Mouse (Mus musculus) neural tube, embryonic 13.5 days (tissue): Measurements from ENCODE around the gene Rims1. TPM values are rescaled to one million over a fixed set of nuclear protein-coding genes. Genes with fewer than 3 reads are reported as not detected.

Source experiments
- ATAC-seq: fragments of 200-750 bp; cut with Nextera tagmentation; 2 replicates; pipeline ENCODE4 v1.8.0; 2017; ENCODE audit warnings: low read depth, mild to moderate bottlenecking, moderate TSS enrichment, moderate library complexity
- H3K27ac ChIP-seq: fragments of 300-500 bp; sonication (generic); replicated peaks from 2 replicates; pipeline ENCODE4 v1.5.1; 2015; ENCODE audit warnings: moderate library complexity, mild to moderate bottlenecking, inconsistent platforms
- H3K27me3 ChIP-seq: fragments of 300-500 bp; sonication (generic); 2 replicates; pipeline ENCODE4 v1.6.1; 2015; ENCODE audit warnings: mild to moderate bottlenecking, inconsistent platforms
- H3K36me3 ChIP-seq: fragments of 300-500 bp; sonication (generic); 2 replicates; pipeline ENCODE4 v1.6.1; 2015; ENCODE audit warnings: mild to moderate bottlenecking, inconsistent platforms
- H3K4me1 ChIP-seq: fragments of 300-500 bp; sonication (generic); replicated peaks from 2 replicates; pipeline ENCODE4 v1.6.1; 2015; ENCODE audit warnings: inconsistent platforms
- H3K4me2 ChIP-seq: fragments of 300-500 bp; sonication (generic); 2 replicates; pipeline ENCODE4 v1.6.1; 2015; ENCODE audit warnings: inconsistent platforms, mild to moderate bottlenecking, moderate library complexity
- H3K4me3 ChIP-seq: fragments of 300-500 bp; sonication (generic); 2 replicates; pipeline ENCODE4 v1.5.1; 2015; ENCODE audit warnings: mild to moderate bottlenecking, inconsistent platforms
- H3K9ac ChIP-seq: fragments of 300-500 bp; sonication (generic); 2 replicates; pipeline ENCODE4 v1.6.1; 2015; ENCODE audit warnings: moderate library complexity, mild to moderate bottlenecking, inconsistent platforms
- H3K9me3 ChIP-seq: fragments of 300-500 bp; sonication (generic); 2 replicates; pipeline ENCODE4 v1.6.1; 2016; ENCODE audit warnings: inconsistent platforms
- WGBS: fragments of 180-500 bp; shearing (Covaris S2); methylation state at CpG from one replicate; pipeline ENCODE4 v1.1.7; 2015; 5-methylcytosine and 5-hydroxymethylcytosine counted together
- polyA plus RNA-seq: library from polyadenylated mRNA; unstranded; fragments of >200 nt; fragmentation: Nextera tagmentation; extraction: Ambion mirVana; gene quantifications from 2 replicates; pipeline ENCODE4 v1.2.1, GENCODE M21; 2015

The Rims1 gene
- polyA plus RNA-seq, 1 experiment from 2014 or later = 13.0 TPM

- WGBS = 18% methylated on average over 3 of the region's 3 CpGs
- Histone ChIP-seq H3K36me3 (0 out of 2 replicates have a peak, but pooled peaks cover 3% of the 10 kb centered on the region), H3K4me3 (no peak overlapping the region), H3K9ac (no peak overlapping the region), H3K4me1 (no peaks in the 10 kb centered on the region), H3K9me3 (no peaks in the 10 kb centered on the region), H3K27ac (no peak overlapping the region), H3K27me3 (no peaks in the 10 kb centered on the region), H3K4me2 (no peak overlapping the region)
- ATAC-seq = no peak
Observed at GRCm38 (mm10) chr1:22293953-22294352, 511.8 kb downstream of the Rims1 start.

DNA sequence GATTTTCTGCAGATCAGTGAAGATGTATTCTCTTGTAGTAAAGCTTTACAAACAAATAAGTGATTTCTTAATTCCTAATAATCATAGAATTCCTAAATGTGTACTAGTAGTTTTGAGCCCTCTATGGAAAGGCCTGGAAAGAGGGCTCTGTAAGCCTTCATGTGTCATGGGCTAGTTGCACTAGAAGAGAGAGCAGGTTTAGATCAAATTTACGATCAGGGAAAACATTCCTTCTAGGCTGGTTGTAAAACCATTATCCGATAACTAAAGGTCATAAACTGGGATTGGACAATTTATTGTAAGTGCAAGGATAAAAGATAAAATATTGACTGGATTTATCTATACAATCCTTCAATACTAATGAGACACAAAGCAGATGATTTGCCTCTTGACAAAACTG, 512.5 kb downstream of the Rims1 start:
- Histone ChIP-seq H3K4me1 (no peaks in the 10 kb centered on the region), H3K4me2 (no peak overlapping the region), H3K4me3 (no peak overlapping the region), H3K27me3 (no peaks in the 10 kb centered on the region), H3K9me3 (no peaks in the 10 kb centered on the region), H3K9ac (no peak overlapping the region), H3K36me3 (0 out of 2 replicates have a peak, but pooled peaks cover 3% of the 10 kb centered on the region), H3K27ac (no peak overlapping the region)
- ATAC-seq = no peak
- WGBS = 40% methylated on average over 2 of the region's 2 CpGs

GRCm38 (mm10) chr1:22286807-22287206, 519.0 kb downstream of the Rims1 start:
- H3K4me1 ChIP-seq = no peaks in the 10 kb centered on the region
- H3K36me3 ChIP-seq = 0 out of 2 replicates have a peak, but pooled peaks cover 3% of the 10 kb centered on the region
- H3K4me3 ChIP-seq = no peak overlapping the region
- H3K9me3 ChIP-seq = no peaks in the 10 kb centered on the region
- no peaks in the 10 kb centered on the region for H3K27me3 ChIP-seq
- no peak for ATAC-seq
- 50% methylated on average over 2 of the region's 2 CpGs for WGBS
- no peak overlapping the region for H3K9ac ChIP-seq
- no peak overlapping the region for H3K27ac ChIP-seq
- no peak overlapping the region for H3K4me2 ChIP-seq

- ATAC-seq = no peak
- no peaks in the 10 kb centered on the region for H3K36me3 ChIP-seq
- no peaks in the 10 kb centered on the region for H3K9me3 ChIP-seq
- no peak overlapping the region for H3K27ac ChIP-seq
- no peak overlapping the region for H3K4me3 ChIP-seq
- H3K4me2 ChIP-seq = no peak overlapping the region
- WGBS = 92% methylated on average over 1 of the region's 1 CpGs
- H3K9ac ChIP-seq = no peak overlapping the region
- H3K27me3 ChIP-seq = no peaks in the 10 kb centered on the region
- H3K4me1 ChIP-seq = no peaks in the 10 kb centered on the region
Observed at GRCm38 (mm10) chr1:22279954-22280353, 525.8 kb downstream of the Rims1 start.

DNA sequence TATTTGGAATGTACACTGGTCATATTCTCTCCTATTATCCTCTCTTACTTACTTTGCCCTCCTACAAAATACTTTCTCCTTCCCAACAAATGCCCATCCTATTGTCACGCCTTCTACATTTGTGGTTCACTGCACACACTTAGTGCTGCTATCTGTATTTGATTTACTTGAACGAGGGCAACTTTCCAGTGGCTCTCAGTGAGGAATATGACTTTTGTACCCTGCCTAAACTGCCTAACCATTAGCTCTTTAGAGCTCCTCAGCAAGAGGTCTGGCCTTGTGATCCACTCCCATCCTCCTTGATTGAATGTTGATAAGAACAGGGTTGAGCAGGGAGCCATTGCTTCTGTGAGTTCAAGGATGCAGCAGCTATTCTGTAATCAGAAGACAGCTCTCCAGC, 531.7 kb downstream of the Rims1 start:
- no peak overlapping the region for H3K27ac ChIP-seq
- no peak for ATAC-seq
- H3K36me3 ChIP-seq = no peaks in the 10 kb centered on the region
- WGBS = 74% methylated on average over 2 of the region's 2 CpGs
- H3K9ac ChIP-seq = no peak overlapping the region
- no peaks in the 10 kb centered on the region for H3K4me1 ChIP-seq
- no peaks in the 10 kb centered on the region for H3K9me3 ChIP-seq
- H3K27me3 ChIP-seq = no peaks in the 10 kb centered on the region
- H3K4me3 ChIP-seq = no peak overlapping the region
- no peak overlapping the region for H3K4me2 ChIP-seq

DNA sequence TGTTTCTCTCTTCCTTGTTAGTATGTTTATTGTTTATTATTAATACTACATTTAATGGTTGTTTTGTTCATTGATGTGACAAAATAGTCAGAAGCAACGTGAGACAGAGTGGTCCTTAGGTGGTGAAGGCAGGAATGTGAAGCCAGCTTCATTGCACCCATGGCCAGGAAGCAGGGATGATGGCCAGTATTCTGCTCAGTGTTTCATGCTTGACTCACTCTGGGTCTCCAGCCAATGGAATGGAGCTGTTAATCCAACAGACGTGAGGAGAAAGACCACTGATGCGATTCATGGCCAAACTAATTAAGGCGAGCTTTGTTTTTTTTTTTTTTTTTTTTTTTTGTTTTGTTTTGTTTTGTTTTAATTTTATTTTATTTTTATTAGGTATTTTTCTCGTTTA, 535.7 kb downstream of the Rims1 start:
- Histone ChIP-seq H3K27ac (no peak overlapping the region), H3K9me3 (no peaks in the 10 kb centered on the region), H3K36me3 (no peaks in the 10 kb centered on the region), H3K4me3 (no peak overlapping the region), H3K4me1 (peaks cover 6% of the 10 kb centered on the region; the same call in 1 of the 2 replicates), H3K4me2 (no peak overlapping the region), H3K27me3 (no peaks in the 10 kb centered on the region), H3K9ac (no peak overlapping the region)
- no peak for ATAC-seq
- 74% methylated on average over 5 of the region's 5 CpGs for WGBS

GRCm38 (mm10) chr1:22268581-22269359, 537.0 kb downstream of the Rims1 start:
- Histone ChIP-seq H3K27me3 (no peaks in the 10 kb centered on the region), H3K4me2 (no peak overlapping the region), H3K9me3 (no peaks in the 10 kb centered on the region), H3K4me1 (peaks cover 6% of the 10 kb centered on the region; the same call in 1 of the 2 replicates), H3K4me3 (no peak overlapping the region), H3K27ac (no peak overlapping the region), H3K36me3 (no peaks in the 10 kb centered on the region), H3K9ac (no peak overlapping the region)
- WGBS = 35% methylated on average over 15 of the region's 15 CpGs
- peak; percentile 77; the same call in 1 of the 2 replicates for ATAC-seq

- peak overlapping the region; percentile 11; the same call in 1 of the 2 replicates for H3K4me2 ChIP-seq
Observed at GRCm38 (mm10) chr1:22266491-22266890, 539.3 kb downstream of the Rims1 start.

GRCm38 (mm10) chr1:22265528-22265927, 540.3 kb downstream of the Rims1 start:
- 73% methylated on average over 3 of the region's 3 CpGs for WGBS
- Histone ChIP-seq H3K4me2 (no peak overlapping the region), H3K36me3 (no peaks in the 10 kb centered on the region), H3K4me1 (peaks cover 6% of the 10 kb centered on the region; the same call in 1 of the 2 replicates), H3K9ac (no peak overlapping the region), H3K9me3 (no peaks in the 10 kb centered on the region), H3K4me3 (no peak overlapping the region), H3K27ac (no peak overlapping the region), H3K27me3 (no peaks in the 10 kb centered on the region)
- ATAC-seq = no peak

More at GRCm38 (mm10) chr1:22266491-22266890, 539.3 kb downstream of the Rims1 start:
- Histone ChIP-seq H3K9ac (no peak overlapping the region), H3K4me1 (peaks cover 6% of the 10 kb centered on the region; the same call in 1 of the 2 replicates), H3K27me3 (no peaks in the 10 kb centered on the region), H3K9me3 (no peaks in the 10 kb centered on the region), H3K4me3 (no peak overlapping the region), H3K36me3 (no peaks in the 10 kb centered on the region), H3K27ac (no peak overlapping the region)
- no peak for ATAC-seq
- WGBS = 39% methylated on average over 10 of the region's 10 CpGs

- no peak for ATAC-seq
- H3K36me3 ChIP-seq = no peaks in the 10 kb centered on the region
- no peak overlapping the region for H3K27ac ChIP-seq
- H3K4me1 ChIP-seq = peaks cover 6% of the 10 kb centered on the region; the same call in 1 of the 2 replicates
- 55% methylated on average over 6 of the region's 6 CpGs for WGBS
- no peak overlapping the region for H3K4me3 ChIP-seq
- H3K9ac ChIP-seq = no peak overlapping the region
- H3K27me3 ChIP-seq = no peaks in the 10 kb centered on the region
- H3K9me3 ChIP-seq = no peaks in the 10 kb centered on the region
- H3K4me2 ChIP-seq = no peak overlapping the region
Observed at GRCm38 (mm10) chr1:22262169-22262950, 543.4 kb downstream of the Rims1 start.

GRCm38 (mm10) chr1:22261702-22262101, 544.1 kb downstream of the Rims1 start:
- Histone ChIP-seq H3K27ac (no peak overlapping the region), H3K4me3 (no peak overlapping the region), H3K9me3 (no peaks in the 10 kb centered on the region), H3K4me1 (peaks cover 5% of the 10 kb centered on the region; the same call in 1 of the 2 replicates), H3K9ac (no peak overlapping the region), H3K4me2 (no peak overlapping the region), H3K27me3 (no peaks in the 10 kb centered on the region), H3K36me3 (no peaks in the 10 kb centered on the region)
- WGBS = 90% methylated on average over 4 of the region's 4 CpGs
- no peak for ATAC-seq

- no peaks in the 10 kb centered on the region for H3K9me3 ChIP-seq
- no peak for ATAC-seq
- 94% methylated on average over 2 of the region's 2 CpGs for WGBS
Observed at GRCm38 (mm10) chr1:22260291-22260690, 545.5 kb downstream of the Rims1 start.

More at GRCm38 (mm10) chr1:22260291-22260690, 545.5 kb downstream of the Rims1 start:
- Histone ChIP-seq H3K36me3 (no peaks in the 10 kb centered on the region), H3K27me3 (no peaks in the 10 kb centered on the region), H3K4me1 (no peaks in the 10 kb centered on the region), H3K27ac (no peak overlapping the region), H3K4me3 (no peak overlapping the region), H3K9ac (no peak overlapping the region), H3K4me2 (no peak overlapping the region)
